Mouse (Mus musculus) lung, adult 2 months (tissue): ENCODE measurements around the gene Tenm4.

ENCODE experiments used
- CTCF ChIP-seq: fragments of 200-500 bp; IDR thresholded peaks from 2 replicates; pipeline ENCODE4 v1.5.1; 2011; ENCODE audit warnings: mild to moderate bottlenecking, low read length, control low read depth; ENCODE audit not compliant: insufficient read depth
- POLR2A ChIP-seq: fragments of 200-500 bp; IDR thresholded peaks from 2 replicates; pipeline ENCODE4 v1.6.1; 2011; ENCODE audit warnings: low read depth, mild to moderate bottlenecking, control low read depth, low read length, borderline replicate concordance; ENCODE audit errors: extremely low read depth

- TF ChIP-seq CTCF (no peak), POLR2A (no peak)
Measured at GRCm38 (mm10) chr7:96904936-96905335, 733.9 kb downstream of the Tenm4 start.
